Mouse (Mus musculus) kidney, postnatal 25 days (tissue): ENCODE results near the gene Slc26a3.

Experiments
- DNase-seq, 2 experiments: peaks; one replicate each; pipeline ENCODE4 v3.0.0; 2021; ENCODE audit warnings: mixed read lengths in 2 of 2

Slc26a3 gene

DNA sequence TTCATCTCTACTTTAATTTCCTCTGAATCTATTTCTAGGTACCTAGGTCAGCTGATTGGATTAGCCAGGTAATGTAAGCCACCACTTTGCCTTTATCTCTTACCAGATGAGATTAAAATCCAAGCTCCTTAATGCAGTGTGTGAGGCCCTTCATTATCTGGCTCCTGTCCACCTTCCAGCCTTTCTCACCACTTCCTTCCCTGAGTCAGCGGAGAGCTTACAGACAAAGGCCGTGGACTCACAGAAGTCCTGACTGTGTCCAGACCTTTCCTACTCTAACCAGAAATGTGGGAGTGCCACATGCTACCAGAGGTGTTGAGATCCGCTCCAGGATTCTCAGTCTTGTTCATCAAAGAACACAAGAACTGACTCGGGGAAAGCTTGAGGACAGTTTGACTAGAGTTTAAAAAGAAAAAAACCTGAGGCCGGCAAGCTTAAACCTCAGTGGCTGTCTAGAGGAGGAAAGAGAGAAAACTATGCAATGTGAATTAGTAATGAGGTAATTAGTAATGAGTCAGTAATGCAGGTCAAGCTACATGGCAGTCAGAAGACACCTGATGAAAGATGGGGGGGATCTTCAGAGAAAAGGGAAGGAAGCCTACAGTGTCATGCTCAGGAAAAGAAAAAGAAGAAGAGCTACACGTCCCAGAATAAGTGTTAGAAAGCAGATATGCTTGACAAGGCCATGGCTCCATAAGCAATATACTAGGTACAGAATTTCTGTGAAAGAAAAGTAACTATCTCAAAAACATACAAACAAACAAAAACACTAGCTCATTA is 123.2 kb downstream of the Slc26a3 start:
- no peak for DNase-seq

DNA sequence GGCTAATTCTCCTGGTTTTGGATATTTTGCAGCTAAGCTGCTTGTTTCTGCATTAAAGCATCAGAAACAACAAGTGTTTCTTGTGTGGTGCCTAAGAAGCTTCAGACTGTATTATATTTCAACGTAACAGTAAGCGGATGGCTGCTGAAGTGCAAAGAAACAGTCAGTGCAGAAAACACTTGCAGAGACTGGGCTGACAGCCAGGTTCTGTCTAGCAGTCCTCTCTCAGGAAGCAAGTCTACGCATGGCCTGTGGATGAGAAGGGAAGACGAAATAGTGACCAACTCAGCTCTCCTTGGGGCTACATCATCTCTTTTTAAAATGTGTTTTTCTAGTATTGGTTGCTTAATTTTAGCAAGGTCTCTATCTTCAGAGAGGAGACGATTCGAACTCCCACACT is 129.4 kb downstream of the Slc26a3 start:
- no peak for DNase-seq

DNA sequence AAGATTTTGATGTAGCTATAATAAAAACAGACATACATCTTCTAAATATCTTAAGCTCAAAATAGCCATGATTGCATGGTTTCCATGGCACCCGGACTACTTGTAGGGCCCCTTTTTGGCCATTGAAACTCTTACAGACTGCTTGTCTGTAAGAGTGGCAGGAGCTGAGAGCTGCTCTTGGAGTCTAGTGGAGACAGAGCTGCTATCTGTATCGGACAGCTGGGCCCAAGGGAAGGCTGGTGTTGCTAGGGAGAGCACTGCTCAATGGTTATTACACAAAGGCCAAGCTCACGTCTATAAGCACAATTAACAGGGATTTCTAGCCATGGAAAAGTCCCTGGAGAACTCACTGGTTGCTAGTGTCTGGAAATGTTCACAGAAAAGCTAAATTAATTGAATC is 130.7 kb downstream of the Slc26a3 start:
- no peak for DNase-seq
